Mouse (Mus musculus) cerebellum, adult (tissue): ENCODE data around the gene Sowahd.
"Not testable (repeated sequence)": the region's sequence is repeated elsewhere in the genome, so short reads cannot be mapped to it uniquely, and the experiment has no call there.

Experiments used
- ATAC-seq: cut with Nextera tagmentation; 2 replicates; pipeline ENCODE4 v1.9.2; 2017; ENCODE audit warnings: mild to moderate bottlenecking, moderate library complexity, mixed read lengths; ENCODE audit not compliant: insufficient number of reproducible peaks, low FRiP score, low TSS enrichment

Gene Sowahd

DNA sequence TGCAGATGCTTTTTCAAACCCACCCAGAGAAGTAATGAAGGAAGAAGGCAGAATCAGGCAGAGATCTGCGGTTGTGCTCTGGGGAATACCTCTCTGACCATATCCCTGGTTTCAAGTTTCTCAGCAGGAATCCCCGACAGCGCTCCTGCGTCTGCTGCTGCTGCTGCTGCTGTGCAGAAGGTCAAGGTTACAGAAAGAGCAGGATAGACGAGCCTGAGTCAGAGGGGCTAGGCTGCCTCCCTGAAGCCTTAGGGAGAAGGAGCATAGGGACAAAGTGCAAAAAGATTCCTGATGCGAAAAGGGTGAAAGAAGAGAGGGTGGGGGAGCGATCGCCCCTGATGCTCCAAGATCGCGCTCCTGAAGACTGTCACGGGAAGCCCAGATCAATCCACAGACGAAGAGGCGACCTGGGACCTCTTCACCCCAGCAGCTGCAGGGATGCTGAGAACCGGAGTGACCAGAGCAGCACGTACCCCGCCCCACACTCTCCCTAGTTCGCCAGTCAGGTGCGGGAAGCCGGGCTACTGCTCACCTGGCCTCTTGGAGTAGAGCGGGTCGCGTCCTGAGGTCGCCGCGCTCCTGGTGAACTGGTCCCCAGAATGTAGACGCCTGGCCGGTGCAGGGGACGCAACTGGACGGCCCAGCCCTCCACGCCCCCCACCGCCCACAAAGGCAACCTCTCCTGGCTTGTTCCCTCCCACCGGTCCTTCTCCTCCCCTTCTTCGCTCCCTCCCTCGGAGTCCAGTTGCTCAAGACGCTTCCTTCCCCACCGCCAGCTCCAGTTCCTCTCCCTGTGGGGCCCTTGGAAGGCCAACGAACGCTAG lies at the start of gene Sowahd:
TSS of gene Sowahd (plus strand) at position 780 of the 824 bp plus-strand sequence.
- no peak for ATAC-seq

DNA sequence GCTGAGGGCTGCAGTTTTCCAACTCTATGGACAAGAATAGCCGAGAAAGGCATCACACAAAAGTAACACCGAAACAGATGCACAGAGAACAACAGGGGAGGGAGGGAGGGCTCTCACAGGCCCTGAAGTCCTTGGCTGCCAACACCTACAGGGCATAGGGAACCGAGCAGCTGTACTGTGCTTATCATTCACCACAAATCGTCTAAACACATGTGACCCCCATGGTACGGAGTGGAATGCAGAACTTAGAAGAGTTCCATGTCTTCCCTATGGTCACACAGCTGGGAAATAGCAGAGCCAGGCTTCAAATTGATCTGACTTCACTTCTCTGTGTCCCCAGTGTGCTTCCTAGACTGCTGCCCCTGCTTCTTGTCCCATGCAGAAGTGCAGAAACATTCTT lies 34.8 kb upstream of the Sowahd start:
- ATAC-seq = no peak

DNA sequence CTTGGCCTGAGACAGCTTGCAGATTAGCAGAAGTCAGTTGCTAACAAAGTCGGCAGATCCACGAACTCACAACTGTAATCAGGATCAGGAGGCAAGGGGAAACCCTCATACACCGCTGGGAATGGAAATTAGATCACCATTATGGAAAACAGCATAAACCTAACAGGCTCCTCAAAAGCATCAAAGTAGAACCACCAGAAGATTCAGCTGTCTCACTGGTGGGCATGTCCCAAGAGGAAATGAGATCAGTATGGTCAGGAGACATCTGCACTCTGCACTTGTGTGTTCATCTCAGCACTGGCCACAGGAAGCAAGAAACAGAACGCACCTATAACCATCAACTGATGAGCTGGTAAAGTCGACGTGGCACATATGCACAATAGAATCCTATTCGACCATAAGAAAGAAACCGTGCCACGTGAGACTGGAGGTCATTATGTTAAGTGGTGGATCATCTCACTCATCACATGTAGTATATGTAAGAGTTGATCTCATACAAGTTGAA lies 30.4 kb upstream of the Sowahd start:
- no peak for ATAC-seq

GRCm38 (mm10) chrX:37019045-37019444 lies 29.6 kb upstream of the Sowahd start:
- ATAC-seq = no peak

DNA sequence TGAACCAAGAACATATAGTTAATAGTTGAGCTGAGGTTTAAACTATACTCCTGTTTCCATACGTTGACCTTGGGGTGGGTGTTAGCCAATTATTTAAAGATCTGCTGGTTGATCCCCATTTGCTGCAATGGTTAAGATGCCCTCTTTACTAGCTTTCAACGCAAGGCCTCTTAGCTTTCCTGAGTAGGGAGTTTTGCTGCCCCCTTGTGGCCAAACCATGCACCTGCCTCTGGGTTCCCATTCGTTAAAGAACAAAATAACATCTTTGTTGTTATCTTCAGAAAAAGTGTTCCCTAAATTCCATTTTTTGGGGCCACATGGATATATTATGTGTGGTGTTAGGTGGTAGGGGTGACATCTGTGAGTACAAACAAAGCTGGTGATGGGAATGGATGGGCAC lies 26.0 kb upstream of the Sowahd start:
- ATAC-seq = peak; percentile 10; the same call in 1 of the 2 replicates

DNA sequence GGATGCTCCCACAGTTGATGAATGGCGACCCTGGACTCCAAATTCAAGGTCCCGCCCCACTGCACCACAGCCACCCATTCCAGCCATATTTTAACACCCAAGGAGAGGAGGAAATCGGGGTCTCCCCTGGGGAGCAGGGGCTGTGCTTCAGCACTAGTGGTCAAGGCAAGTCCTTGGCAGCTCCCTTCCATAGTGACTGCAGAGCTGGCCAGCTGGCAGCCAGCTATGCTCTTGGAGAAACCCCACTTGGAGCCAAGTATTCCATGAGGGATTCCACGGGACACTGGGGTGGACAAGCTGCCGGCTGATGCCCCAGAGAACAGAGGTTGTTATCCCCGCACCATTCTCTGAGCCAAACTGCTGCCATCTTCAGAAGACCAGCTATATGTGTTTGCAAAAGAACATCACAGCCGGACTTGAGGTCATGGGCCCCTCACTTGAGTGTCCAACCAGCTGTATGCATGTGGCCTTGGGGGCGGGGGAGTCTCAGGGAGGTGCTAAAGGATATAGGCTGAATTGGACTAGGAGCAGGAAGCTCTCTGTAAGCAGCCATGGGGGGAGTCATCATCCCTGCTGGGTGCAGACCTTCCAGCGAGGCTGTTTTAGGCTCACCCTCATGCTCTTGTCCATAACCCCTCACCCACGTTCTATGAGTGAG lies 24.9 kb upstream of the Sowahd start:
- ATAC-seq = no peak

DNA sequence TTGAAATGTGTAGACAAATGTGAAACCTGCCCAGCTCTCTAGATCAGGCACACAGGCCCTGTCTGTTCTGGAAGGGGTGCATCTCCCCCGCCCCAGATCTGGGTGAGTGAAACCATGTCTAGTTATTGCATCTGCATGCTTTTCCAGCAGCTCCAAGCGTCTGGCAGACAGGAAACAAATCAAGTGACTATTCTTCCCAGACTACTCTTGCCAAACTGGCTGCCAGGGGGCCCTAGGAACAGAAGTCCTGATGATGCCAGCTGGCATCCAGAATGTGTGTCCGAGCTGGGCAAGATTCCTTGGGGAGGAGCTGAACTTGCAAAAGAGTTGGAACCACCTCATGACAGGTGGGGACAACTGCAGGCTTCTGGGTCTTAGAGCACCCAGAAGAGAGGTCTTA lies 20.3 kb upstream of the Sowahd start:
- ATAC-seq = no peak

DNA sequence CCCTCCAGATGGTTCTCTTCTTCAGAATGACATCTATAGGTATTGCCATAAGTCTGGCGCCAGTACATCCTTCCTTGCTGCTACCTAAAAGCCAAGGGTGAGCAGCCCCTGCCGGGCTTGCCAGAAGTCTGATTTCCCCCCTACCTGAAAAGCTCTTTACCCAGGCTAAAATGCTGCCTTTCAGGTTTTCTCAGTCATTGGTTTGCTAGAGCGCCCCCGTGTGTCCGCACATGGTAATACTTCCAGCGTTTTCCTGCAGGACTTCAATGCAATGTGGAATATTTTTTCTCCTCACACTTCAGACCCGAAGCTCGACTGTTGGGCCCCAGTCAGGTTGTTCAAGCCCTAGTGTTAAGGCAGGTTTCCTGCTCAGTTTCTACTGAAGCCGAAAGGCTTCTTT lies 5.9 kb upstream of the Sowahd start:
- ATAC-seq = no peak

DNA sequence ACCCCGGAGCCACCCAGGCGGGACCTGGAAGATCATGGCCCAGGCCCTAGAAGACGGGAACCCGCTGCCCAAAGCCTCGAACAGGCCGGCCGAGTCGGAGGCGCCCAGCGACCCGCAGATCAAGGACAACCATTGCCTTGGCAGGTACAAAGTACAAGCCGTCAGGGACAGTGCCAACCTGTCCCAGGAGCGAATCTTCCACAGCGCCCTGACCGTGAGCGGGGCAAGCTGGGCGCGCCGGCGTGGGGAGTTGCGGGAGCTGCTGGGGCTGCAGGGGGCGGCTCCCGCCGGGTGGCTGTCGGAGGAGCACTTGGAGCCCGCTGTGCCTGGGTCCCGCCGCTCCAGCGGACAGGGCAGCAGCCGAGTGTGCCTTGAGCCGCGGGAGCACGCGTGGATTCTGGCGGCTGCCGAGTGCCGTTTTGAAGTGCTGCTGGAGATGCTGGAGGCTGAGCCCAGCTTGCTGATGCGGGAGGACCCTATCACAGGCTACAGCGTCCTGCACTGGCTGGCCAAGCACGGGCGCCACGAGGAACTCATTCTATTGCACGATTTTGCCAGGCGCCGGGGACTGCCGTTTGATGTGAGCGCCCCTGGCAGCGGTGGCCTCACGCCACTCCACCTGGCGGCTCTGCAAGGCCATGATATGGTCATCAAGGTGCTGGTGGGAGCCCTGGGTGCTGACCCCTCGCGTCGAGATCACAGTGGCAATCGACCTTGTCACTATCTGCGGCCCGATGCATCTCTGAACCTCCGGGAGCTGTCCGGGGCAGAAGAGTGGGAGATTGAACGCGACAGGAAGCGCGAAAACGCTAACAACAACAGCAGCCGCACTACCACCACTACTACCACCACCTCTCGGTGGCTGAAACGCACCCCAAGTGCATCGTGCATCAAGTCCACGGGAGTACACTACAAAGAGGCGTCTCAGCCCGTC lies 512 bp downstream of the Sowahd start:
- ATAC-seq = no peak

- ATAC-seq = no peak
Observed at GRCm38 (mm10) chrX:37063902-37064301, 15.3 kb downstream of the Sowahd start.

DNA sequence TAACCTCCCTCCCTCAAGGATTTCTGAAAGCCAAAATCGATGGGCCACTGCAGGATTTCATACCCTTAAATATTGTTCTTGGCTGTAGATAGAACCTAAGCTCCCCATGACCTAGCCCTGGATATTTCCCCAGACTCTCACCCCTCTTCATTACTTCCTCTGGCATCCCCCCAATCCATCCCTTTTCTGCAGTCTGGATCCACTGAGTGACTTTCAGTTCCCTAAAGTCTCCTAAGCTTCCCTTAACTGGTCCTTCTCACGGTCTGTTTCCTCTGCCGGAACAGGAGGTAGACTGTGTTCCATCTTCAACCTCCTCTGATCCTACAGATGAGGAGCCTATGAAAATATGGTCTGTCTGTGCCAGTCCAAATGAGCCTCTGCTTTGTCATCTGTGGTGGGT lies 18.7 kb downstream of the Sowahd start:
- no peak for ATAC-seq

DNA sequence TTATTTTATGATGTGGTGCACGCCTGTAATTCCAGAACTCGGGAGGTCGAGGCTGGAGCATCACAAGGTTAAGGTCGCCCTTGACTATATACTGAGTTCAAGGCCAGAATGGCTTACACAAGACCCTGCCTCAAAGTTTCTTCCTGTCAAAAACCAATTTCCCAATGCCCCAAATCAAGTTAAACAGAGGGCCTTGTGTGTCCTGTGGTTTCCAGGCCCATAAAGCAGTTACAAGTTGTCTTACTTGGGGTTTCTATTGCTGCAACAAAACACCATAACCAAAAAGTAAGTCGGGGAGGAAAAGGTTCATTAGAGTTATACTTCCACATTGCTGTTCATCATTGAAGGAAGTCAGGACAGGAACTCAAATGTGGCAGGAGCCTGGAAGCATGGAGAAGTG lies 20.1 kb downstream of the Sowahd start:
- no peak for ATAC-seq

GRCm38 (mm10) chrX:37074262-37074892 lies 25.7 kb downstream of the Sowahd start:
- ATAC-seq = 0 out of 2 replicates have a peak, but pooled peaks have one; percentile 20

- ATAC-seq = no peak
Observed at GRCm38 (mm10) chrX:37076651-37077050, 28.0 kb downstream of the Sowahd start.

DNA sequence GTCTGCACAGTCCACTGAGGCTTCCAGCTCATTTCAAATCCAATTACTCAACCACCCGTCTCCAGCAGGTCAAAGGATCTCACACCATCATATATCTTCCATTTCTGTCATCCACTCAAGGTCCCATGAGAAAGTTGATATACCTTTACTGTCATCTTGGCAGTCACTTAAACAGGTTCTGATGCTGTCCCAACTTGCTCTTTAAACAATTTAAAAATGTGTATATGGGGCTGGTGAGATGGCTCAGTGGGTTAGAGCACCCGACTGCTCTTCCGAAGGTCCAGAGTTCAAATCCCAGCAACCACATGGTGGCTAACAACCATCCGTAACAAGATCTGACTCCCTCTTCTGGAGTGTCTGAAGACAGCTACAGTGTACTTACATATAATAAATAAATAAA lies 31.7 kb downstream of the Sowahd start:
- not testable (repeated sequence) for ATAC-seq

GRCm38 (mm10) chrX:37081194-37081593 lies 32.5 kb downstream of the Sowahd start:
- no peak for ATAC-seq

- no peak for ATAC-seq
Observed at GRCm38 (mm10) chrX:37084318-37084926, 35.8 kb downstream of the Sowahd start.

DNA sequence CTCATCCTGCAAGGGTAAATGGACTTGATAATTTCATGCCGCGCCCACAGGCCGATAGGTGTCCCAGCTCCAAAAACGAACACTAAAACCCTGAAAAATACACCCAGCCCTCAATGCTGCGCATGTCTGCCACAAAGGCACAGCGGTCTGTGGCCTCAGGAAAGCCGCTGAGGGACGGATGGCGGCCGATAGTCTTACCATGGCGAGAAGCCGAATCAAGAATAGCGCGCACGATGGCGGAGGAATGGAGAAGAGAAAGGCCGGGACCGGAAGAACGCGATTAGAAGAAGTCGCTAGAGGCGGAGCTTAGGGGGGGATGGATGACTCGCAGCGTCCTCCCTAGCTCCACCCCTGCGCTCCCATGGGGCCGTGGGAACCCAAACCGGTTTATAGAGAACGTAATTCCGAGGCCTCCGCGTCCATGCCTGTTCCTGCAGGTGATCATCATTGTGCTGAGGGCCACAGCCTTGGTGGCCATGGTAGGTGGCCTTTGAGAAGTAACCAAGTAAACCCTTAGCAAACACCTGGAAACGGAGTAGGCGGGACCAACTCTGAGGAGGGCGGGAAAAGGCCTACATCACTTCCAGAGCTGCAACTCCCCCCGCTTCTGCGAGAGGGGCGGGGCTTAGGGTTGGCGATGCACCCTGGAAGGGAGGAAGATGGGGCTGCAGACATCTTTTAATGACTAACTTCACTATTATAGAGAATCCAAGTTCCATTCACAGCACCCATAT lies 36.4 kb downstream of the Sowahd start, which contains the start of gene Rpl39:
TSS of gene Rpl39 (minus strand) at position 476 of the 734 bp plus-strand sequence.
- ATAC-seq = peak; percentile 96

DNA sequence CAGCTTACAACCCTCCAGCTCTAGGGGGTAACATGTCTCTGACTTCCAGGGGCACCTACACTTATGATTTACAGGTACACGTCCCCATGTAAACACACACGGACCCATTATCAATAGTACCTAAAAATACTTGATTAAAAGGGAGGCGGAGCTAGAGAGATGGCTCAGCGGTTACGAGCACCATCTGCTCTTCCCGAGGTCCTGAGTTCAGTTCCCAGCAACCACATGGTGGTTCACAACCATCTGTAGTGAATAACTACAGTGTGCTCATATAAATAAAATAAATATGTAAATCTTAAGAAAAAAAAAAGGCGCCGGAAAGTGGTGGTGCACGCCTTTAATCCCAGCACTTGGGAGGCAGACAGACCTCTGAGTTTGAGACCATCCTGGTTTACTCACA lies 37.0 kb downstream of the Sowahd start:
- ATAC-seq = no peak
